Mouse (Mus musculus) ovary, postnatal 14 days (tissue): ENCODE data around the gene Ncf1.

Source experiments
- DNase-seq: peaks from one replicate; pipeline ENCODE4 v3.0.0; 2022; ENCODE audit warnings: low spot score

Ncf1 gene

GRCm38 (mm10) chr5:134206721-134207120, 22.7 kb downstream of the Ncf1 start:
- no peak for DNase-seq

GRCm38 (mm10) chr5:134193664-134194063, 35.8 kb downstream of the Ncf1 start:
- DNase-seq = no peak

- no peak for DNase-seq
Observed at GRCm38 (mm10) chr5:134188571-134188970, 40.9 kb downstream of the Ncf1 start.

- peak; percentile 51 for DNase-seq
Observed at GRCm38 (mm10) chr5:134186961-134187731, 42.3 kb downstream of the Ncf1 start.

GRCm38 (mm10) chr5:134186059-134186458, 43.4 kb downstream of the Ncf1 start:
- no peak for DNase-seq

GRCm38 (mm10) chr5:134183880-134184808, 45.3 kb downstream of the Ncf1 start, which contains the start of gene Gtf2ird2:
Gene Gtf2ird2 (plus strand): TSS chr5:134184019.
- DNase-seq = peak; percentile 96

- DNase-seq = no peak
Observed at GRCm38 (mm10) chr5:134183162-134183561, 46.3 kb downstream of the Ncf1 start.

GRCm38 (mm10) chr5:134182735-134183134, 46.7 kb downstream of the Ncf1 start:
- DNase-seq = no peak

- no peak for DNase-seq
Observed at GRCm38 (mm10) chr5:134182172-134182571, 47.3 kb downstream of the Ncf1 start.

- DNase-seq = peak; percentile 77
Observed at GRCm38 (mm10) chr5:134179871-134180270, 49.6 kb downstream of the Ncf1 start.

- DNase-seq = no peak
Observed at GRCm38 (mm10) chr5:134178536-134178935, 50.9 kb downstream of the Ncf1 start.

GRCm38 (mm10) chr5:134176169-134176881, 53.1 kb downstream of the Ncf1 start, which contains the start of gene Rcc1l:
Gene Rcc1l (minus strand): TSS chr5:134176774.
- DNase-seq = peak; percentile 69

GRCm38 (mm10) chr5:134175696-134176095, 53.7 kb downstream of the Ncf1 start:
- DNase-seq = no peak

- no peak for DNase-seq
Observed at GRCm38 (mm10) chr5:134173206-134173605, 56.2 kb downstream of the Ncf1 start.

- DNase-seq = no peak
Observed at GRCm38 (mm10) chr5:134170167-134170566, 59.3 kb downstream of the Ncf1 start.
